Mouse (Mus musculus) left cerebral cortex, adult 18-20 months (tissue): ENCODE measurements around the gene Papolg. TPM values are rescaled to one million over a fixed set of nuclear protein-coding genes. Genes with fewer than 3 reads are reported as not detected.

Experiments
- total RNA-seq, 2 experiments: library from RNA; stranded (reverse); gene quantifications; 2 replicates each; pipeline ENCODE4 v1.2.3; 2021

Gene Papolg
- total RNA-seq, 2 experiments from 2014 or later = 18.7 to 19.6 TPM

Other genes starting within 250 kb of the Papolg start
- 10 to 100 TPM; 15.0 to 15.3 TPM for gene Pus10, start 229.6 kb downstream of the Papolg start, total RNA-seq
- 10 to 100 TPM; 24.4 to 27.0 TPM for gene Pex13, start 229.3 kb downstream of the Papolg start, total RNA-seq
- 1 to 10 TPM; 3.4 to 3.5 TPM for gene Rel, start 124.3 kb downstream of the Papolg start, total RNA-seq
- 1 to 10 TPM; 1.1 to 1.4 TPM for gene A830031A19Rik, start 179.8 kb upstream of the Papolg start, total RNA-seq
- gene Bcl11a, start 182.8 kb upstream of the Papolg start, total RNA-seq = 10 to 100 TPM; 87.2 to 93.6 TPM